Mouse (Mus musculus) erythroblast, embryonic 14.5 days (primary cell): ENCODE measurements around the gene Plekha6.

Experiments used
- GATA1 ChIP-seq: IDR thresholded peaks from 2 replicates; pipeline ENCODE4 v1.6.1; 2012; ENCODE audit warnings: low read length, inconsistent platforms, mixed read lengths
- TAL1 ChIP-seq: IDR thresholded peaks from 3 replicates; pipeline ENCODE4 v1.6.1; 2012; ENCODE audit warnings: low read length, inconsistent platforms, mixed read lengths

- TF ChIP-seq GATA1 (no peak), TAL1 (no peak)
Measured at GRCm38 (mm10) chr1:133209482-133209881, 45.5 kb downstream of the Plekha6 start.
